In the genomic region with DNA sequence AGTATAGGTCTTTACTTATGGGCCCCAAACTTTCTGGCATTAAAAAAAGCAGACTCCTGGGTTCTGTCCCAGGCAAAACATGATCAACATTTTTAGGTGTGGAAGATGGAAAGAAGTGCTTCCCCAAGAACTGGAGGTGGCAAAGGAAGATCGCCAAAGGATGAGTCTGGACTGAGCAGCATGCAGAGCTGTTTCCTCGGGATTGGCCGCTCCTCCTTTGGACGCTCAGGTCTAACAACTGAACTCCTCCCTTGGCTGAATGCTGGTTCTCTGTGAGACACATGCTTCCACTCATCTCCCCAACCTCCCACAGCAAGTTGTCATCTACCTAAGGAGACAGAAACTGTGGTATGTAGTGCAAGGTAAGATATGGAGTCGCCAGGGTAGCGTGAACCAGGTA, we compare ENCODE assay signal across 18 mouse cellular contexts.
"Had no signal": no experiment of that assay in that cellular context is flagged by ENCODE, and none has a peak within 500 bp of the region (broad histone marks: within the 10 kb centered on the region; RNA-seq: fewer than 3 reads in every experiment).

No protein-coding gene starts in this region.

- H3K4me3 ChIP-seq: midbrain, embryonic 10.5 days; midbrain, embryonic 12.5 days; myocyte; neural tube, embryonic 13.5 days; neural tube, embryonic 15.5 days had no signal

- ATAC-seq: midbrain, embryonic 16.5 days had no signal

- H3K27ac ChIP-seq: midbrain, embryonic 10.5 days; midbrain, embryonic 12.5 days; neural tube, embryonic 13.5 days; neural tube, embryonic 15.5 days had no signal

- DNase-seq: lung, embryonic 14.5 days; lung, postnatal 10 days; lung, postnatal 4 days; midbrain, embryonic 14.5 days; retina, postnatal 1 day; right cerebral cortex, adult 18-20 months; right cerebral cortex, postnatal 25 days; right cerebral cortex, postnatal 4 days; spleen, adult 18-20 months; thymus, adult 18-20 months; thymus, postnatal 14 days; thymus, postnatal 36 days had no signal
